Mouse (Mus musculus): ENCODE data around the gene Zbed4. TPM values are rescaled to one million over a fixed set of nuclear protein-coding genes. Genes with fewer than 3 reads are reported as not detected.
"Not testable (repeated sequence)": the region's sequence is repeated elsewhere in the genome, so short reads cannot be mapped to it uniquely, and the experiment has no call there.

Zbed4 gene
- total RNA-seq, 2 experiments from 2014 or later = 14.2 to 14.8 TPM

- DNase-seq (ENCODE audit: low spot score in 2 of 2) = no peak
Measured at GRCm38 (mm10) chr15:88801903-88802302, 50.4 kb downstream of the Zbed4 start.

GRCm38 (mm10) chr15:88802348-88802747, 50.9 kb downstream of the Zbed4 start:
- DNase-seq (ENCODE audit: low spot score in 2 of 2) = no peak

- DNase-seq (ENCODE audit: low spot score in 2 of 2) = no peak
Measured at GRCm38 (mm10) chr15:88808121-88808520, 56.7 kb downstream of the Zbed4 start.

DNA sequence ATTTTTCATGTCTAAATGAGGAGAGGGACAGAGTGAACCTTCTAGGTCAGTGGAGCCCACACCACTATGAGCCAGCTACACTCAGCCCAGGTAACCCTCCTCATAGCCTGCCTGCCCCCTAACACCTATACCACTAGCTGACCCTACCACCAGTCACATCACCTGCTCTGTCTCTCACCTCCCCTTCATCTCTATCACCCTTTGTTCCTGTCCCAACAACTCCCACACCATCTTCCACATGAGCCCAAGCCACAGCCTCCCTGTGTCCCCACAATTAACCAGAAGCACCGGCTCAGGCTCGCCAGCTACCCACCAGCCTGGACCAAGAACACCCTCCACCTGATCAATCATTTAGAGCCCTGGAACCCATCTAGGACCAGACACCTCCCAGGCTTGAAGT, 58.9 kb downstream of the Zbed4 start:
- no peak for DNase-seq (ENCODE audit: low spot score in 2 of 2)

DNA sequence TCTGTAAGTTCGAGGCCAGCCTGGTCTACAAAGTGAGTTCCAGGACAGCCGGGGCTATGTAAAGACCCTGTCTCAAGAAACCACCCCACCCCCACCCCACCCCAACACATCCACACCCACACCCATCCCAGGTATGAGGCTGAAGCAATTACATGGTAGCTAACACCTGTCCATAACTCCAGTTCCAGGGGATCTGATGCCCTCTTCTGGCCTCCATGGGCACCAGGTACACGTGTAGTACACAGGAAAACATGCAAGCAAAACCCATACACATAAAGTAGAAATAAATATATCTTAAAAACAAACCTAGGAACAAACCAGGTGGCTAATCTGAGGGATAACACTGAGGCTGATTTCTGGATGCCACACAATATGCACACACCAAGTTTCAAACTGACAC, 61.8 kb downstream of the Zbed4 start:
- DNase-seq (ENCODE audit: low spot score in 2 of 2) = no peak

GRCm38 (mm10) chr15:88813873-88814272, 62.4 kb downstream of the Zbed4 start:
- DNase-seq (ENCODE audit: low spot score in 2 of 2) = not testable (repeated sequence)

DNA sequence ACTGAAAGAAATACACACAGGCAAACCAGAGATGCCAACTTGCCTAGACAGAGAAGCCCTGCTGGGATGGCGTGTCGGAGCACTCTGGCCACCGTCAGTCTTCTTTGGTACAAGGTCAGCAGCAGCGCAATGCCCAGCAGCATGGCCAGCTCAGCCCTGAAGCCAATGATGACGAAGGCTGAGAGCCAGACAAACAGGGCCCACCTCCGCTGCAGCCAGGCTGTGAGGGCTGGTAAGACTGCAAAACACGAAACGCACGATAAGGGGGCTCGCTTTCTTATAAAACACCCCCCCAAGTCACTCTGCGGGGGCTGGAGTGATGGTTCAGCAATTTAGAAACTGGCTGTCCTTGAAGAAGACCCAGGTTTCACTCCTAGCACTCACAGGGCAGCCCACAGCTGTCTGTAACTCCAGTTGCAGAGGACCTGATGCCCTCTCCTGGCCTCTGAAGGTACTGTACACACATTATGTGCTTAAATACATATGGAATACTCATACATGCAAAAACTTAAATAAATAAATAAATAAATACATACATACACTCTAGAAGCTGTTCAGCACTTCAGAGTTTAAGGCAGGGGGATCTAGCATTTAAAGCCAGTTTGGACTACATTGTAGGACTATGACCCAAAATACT, 63.1 kb downstream of the Zbed4 start:
- DNase-seq (ENCODE audit: low spot score in 2 of 2) = no peak

GRCm38 (mm10) chr15:88815196-88815700, 63.8 kb downstream of the Zbed4 start:
- no peak for DNase-seq (ENCODE audit: low spot score in 2 of 2)

DNA sequence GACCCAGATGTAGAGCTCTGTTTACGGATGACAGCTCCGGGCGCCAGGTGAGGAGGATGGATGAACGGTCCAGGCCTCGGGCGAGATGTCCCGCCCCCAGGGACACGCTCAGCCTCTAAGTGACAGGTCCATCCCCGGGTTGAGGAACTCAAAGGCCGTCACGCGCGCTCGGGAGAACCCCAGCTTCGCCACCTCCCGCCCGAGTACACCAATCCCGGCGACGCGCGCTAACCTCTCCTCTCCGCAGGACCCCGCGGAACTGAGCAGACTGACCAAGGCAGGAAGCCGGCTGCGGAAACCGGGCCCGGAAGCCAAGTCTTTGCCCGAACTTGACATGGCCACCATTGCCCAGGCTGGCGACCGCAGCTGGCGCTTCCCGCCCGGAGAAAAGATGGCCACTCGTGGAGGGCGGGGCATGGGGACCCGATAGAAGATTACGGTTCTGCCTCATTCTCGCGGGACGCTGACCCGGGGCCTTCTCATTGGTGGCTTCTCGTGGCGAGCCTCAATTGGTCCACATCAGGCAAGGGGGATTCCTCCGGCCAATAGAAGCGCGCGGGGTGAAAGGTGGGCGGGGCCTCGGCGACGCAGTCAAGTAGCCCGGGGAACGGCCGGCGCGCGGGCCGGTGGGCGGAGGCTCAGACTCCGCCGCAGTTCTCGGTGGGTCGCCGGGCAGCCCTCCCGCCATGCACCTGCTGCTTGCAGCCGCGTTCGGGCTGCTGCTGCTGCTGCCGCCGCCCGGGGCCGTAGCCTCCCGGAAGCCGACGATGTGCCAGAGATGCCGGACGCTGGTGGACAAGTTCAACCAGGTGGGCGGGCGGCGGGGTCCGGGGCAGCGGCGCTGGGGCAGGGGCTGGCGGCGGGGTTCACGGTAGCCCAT, 67.8 kb downstream of the Zbed4 start, which contains the start of the genes Alg12 and Creld2:
Gene Alg12 (minus strand): TSS at position 293 of the 880 bp plus-strand sequence.
Gene Creld2 (plus strand): TSS at position 621 of the 880 bp plus-strand sequence.
- peak; percentile 96 to 99 for DNase-seq (ENCODE audit: low spot score in 2 of 2)

DNA sequence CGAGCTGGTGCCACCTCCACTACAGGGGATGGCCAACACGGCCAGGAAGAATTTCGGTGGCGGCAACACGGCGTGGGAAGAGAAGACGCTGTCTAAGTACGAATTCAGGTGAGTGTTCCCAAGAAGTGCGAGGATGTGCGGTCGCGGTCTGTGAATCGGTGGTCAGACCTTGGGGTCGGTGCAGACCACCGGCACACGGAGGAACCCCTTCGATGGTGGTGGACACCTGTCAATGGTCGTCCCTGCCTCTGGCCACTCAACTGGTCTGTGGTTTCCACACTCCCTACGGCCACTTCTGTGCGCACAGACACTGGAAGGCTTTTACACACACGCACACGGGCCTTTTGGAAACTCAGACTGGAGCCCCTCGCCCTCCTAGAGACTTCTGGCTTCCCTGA, 68.4 kb downstream of the Zbed4 start:
- DNase-seq (ENCODE audit: low spot score in 2 of 2) = no peak

GRCm38 (mm10) chr15:88821403-88821802, 69.9 kb downstream of the Zbed4 start:
- no peak for DNase-seq (ENCODE audit: low spot score in 2 of 2)

DNA sequence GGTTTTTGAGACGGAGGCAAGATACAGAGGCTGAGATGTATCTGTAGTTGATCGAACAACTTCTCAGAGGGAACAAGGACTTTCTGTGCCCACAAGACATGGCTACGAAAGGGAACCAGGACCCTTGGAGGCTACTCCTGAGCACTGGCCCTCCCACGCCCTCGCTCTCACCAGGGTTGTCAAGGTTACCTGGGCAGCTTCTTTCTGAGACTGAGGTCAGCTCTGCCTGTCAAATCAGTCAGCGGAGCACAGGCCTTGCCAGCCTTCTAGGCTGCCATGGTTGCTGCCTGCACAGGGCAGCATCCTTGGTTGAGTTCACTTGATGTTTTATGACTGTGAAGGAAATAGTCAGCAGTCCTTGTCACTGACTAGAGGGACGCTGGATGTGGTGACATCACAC, 71.1 kb downstream of the Zbed4 start:
- no peak for DNase-seq (ENCODE audit: low spot score in 2 of 2)

GRCm38 (mm10) chr15:88823376-88823775, 71.9 kb downstream of the Zbed4 start:
- no peak for DNase-seq (ENCODE audit: low spot score in 2 of 2)

DNA sequence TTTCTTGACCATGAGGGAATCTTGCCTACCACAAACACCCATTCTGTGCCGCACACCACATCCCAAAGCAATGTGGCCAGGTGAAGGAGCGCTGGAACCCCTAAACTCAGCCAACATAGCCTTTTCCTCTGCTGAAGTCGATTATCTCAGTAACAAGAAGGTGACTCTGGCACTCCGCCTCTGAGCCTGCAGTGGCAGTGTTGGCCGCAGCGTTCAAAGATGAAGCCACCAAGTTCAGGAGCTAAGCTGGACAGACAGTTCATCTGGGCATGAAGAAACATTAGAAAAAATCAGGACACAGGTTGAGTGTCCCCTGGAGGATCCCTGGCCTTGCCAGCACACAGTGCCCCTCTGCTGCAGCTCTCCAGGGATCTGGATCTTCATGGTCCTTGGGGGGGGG, 76.0 kb downstream of the Zbed4 start:
- DNase-seq (ENCODE audit: low spot score in 2 of 2) = no peak

GRCm38 (mm10) chr15:88827991-88828799, 76.7 kb downstream of the Zbed4 start:
- DNase-seq (ENCODE audit: low spot score in 2 of 2) = peak in 1 of 2 experiments; percentile 63

DNA sequence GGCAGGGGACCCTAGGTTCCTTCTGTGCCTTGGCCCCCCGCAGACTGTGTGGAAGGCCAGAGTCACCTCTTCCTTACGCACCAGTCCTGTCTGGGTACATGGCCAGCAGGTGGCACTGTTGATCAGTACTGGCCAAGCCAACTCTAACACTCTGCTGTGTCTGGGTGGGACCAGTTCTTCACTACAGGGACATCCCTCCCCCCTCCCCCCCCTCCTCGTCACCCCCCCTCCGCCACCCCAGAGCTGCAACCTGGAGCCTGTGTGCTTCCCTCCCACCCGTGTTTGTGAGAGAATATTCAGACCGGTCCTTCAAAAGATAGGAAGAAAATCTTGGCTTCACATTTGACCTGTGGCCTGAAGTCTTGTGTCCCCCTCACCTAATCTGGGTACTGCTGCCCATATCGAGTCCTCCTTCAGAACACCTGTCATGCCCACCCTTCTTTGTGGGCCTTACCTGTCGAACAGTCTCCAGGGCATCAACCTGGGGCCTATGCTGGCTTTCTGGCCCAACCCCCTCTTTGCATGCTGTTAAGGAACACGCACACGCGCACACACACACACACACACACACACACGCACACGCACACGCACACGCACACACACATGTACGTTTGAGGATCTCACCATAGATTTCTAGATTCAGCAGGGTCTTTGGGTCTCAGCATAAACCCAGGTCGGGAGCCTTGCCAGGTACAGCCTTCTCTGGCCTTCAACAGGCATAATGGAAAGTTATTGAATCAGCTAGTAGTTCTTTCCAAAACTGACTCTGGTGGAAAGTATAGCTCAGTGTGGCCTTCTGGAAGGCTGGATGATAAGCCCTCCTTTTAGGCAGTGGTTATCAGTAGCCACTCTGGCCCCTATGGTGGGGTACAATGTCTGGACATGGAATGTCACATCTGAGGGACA, 77.6 kb downstream of the Zbed4 start:
- peak; percentile 83 to 89 for DNase-seq (ENCODE audit: low spot score in 2 of 2)

- DNase-seq (ENCODE audit: low spot score in 2 of 2) = no peak
Measured at GRCm38 (mm10) chr15:88829791-88830440, 78.5 kb downstream of the Zbed4 start.

DNA sequence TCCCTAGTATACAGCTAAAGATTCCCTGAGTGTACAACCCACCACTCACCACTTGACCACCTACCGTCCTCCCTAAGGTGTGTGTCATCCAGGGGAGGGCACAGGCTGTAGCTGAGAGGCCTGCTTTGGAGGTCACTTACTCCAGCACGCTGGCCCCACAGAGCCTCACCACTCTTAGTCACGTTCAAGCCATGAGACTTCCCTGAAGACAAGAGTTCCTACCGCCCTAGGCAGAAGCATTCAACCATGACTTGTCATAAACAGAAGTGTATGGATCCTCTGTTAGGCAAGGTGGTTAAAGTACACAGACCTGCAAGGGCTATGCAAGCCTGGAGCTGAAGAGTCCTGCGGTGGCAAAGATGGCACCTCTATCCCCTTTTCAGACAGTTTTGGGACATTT, 79.2 kb downstream of the Zbed4 start:
- no peak for DNase-seq (ENCODE audit: low spot score in 2 of 2)

- peak in 1 of 2 experiments; percentile 31 for DNase-seq (ENCODE audit: low spot score in 2 of 2)
Measured at GRCm38 (mm10) chr15:88831482-88831881, 80.0 kb downstream of the Zbed4 start.

DNA sequence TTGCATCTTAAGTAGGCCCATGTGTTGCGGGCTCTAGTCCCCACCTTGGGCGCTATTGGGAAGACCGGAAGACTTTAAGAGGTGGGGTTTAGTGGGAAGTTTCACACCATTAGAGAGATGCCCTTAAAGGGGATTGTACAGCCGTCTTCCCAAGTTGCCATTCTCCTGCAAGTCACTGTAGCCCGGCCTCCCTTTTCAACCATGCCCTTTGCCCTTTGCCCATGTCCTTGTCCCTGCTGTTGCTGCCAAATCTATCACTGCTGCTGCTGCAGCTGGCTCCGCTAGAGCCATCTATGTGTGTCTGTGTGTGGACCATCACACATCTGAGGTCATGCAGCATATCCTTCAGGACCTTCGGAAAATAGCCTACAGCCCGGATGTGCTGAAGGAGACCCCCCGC, 81.1 kb downstream of the Zbed4 start:
- DNase-seq (ENCODE audit: low spot score in 2 of 2) = no peak

Data from gastrocnemius, postnatal 4 days (tissue).